Mouse (Mus musculus) midbrain, postnatal 0 days (tissue): Measurements from ENCODE around the gene Flnb. TPM values are rescaled to one million over a fixed set of nuclear protein-coding genes. Genes with fewer than 3 reads are reported as not detected.
A peak's percentile ranks its signal among the peaks of the same experiment; 100 is the strongest.

Source experiments
- ATAC-seq: fragments of 200-750 bp; cut with Nextera tagmentation; 2 replicates; pipeline ENCODE4 v1.8.0; 2017; ENCODE audit warnings: moderate number of reproducible peaks, mild to moderate bottlenecking, moderate TSS enrichment, moderate library complexity; ENCODE audit not compliant: low FRiP score
- DNase-seq: peaks from one replicate; pipeline ENCODE4 v3.0.0-alpha.2; 2015; ENCODE audit warnings: low spot score
- H3K27ac ChIP-seq: fragments of 300-500 bp; sonication (generic); 2 replicates; pipeline ENCODE4 v1.5.1; 2014; ENCODE audit warnings: low read depth, mild to moderate bottlenecking, low read length, mixed read lengths
- H3K27me3 ChIP-seq: fragments of 300-500 bp; sonication (generic); 2 replicates; pipeline ENCODE4 v1.6.1; 2014; ENCODE audit warnings: low read length, control low read depth, mixed read lengths; ENCODE audit not compliant: insufficient read depth
- H3K36me3 ChIP-seq: fragments of 300-500 bp; sonication (generic); 2 replicates; pipeline ENCODE4 v1.6.1; 2014; ENCODE audit warnings: low read length, control low read depth, mixed read lengths; ENCODE audit not compliant: insufficient read depth
- H3K4me1 ChIP-seq: fragments of 300-500 bp; sonication (generic); 2 replicates; pipeline ENCODE4 v1.6.1; 2014; ENCODE audit warnings: mild to moderate bottlenecking, control low read depth, antibody characterized with exemption, low read length, mixed read lengths; ENCODE audit not compliant: insufficient read depth
- H3K4me2 ChIP-seq: fragments of 300-500 bp; sonication (generic); 2 replicates; pipeline ENCODE4 v1.6.1; 2014; ENCODE audit warnings: low read depth, mild to moderate bottlenecking, low read length, mixed read lengths; ENCODE audit not compliant: poor library complexity, severe bottlenecking
- H3K4me3 ChIP-seq: fragments of 300-500 bp; sonication (generic); 2 replicates; pipeline ENCODE4 v1.5.1; 2014; ENCODE audit warnings: low read depth, mild to moderate bottlenecking, low read length, moderate library complexity
- H3K9ac ChIP-seq: fragments of 300-500 bp; sonication (generic); replicated peaks from 2 replicates; pipeline ENCODE4 v1.6.1; 2014; ENCODE audit warnings: mild to moderate bottlenecking, low read length, moderate library complexity, mixed read lengths; ENCODE audit not compliant: poor library complexity, severe bottlenecking
- H3K9me3 ChIP-seq: fragments of 300-500 bp; sonication (generic); 2 replicates; pipeline ENCODE4 v1.6.1; 2016; ENCODE audit warnings: low read length, control low read depth
- CTCF ChIP-seq: IDR thresholded peaks from 2 replicates; pipeline ENCODE4 v1.5.1; 2016; ENCODE audit warnings: antibody characterized with exemption, mild to moderate bottlenecking
- WGBS: fragments of 180-500 bp; shearing (Covaris S2); extraction: QIAGEN DNeasy Blood & Tissue Kit; methylation state at CpG from one replicate; pipeline ENCODE4 v1.1.7; 2014; 5-methylcytosine and 5-hydroxymethylcytosine counted together
- polyA plus RNA-seq: library from polyadenylated mRNA; unstranded; fragments of >200 nt; fragmentation: Nextera tagmentation; extraction: Ambion mirVana; gene quantifications from 2 replicates; pipeline ENCODE4 v1.2.1, GENCODE M21; 2015
- total RNA-seq: library from RNA; depleted of rRNA; stranded (reverse); fragments of >200 nt; gene quantifications from 2 replicates; pipeline ENCODE4 v1.2.3, GENCODE M21; 2014

Flnb gene
- total and polyA plus RNA-seq, 2 experiments from 2014 or later: 3.5 to 23.7 TPM

DNA sequence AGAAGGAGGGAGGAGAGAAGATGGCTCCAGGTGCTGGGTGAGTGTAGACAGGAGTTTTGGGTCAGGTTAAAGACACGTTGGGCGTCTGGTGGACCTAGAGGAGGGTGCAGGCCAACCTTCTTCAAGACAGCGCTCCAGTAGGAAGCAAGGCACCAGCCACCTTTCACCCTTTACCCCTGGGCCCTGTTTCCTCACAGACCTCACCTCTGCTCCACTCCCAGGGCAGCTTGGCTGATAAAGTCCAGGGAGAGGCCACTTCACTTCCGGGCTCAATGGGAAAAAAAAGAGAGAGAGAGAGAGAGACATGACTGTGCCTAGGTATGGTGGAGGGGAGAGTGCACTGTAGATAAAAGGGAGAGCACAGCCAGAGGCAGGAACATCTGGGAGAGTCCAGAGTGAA lies 10.0 kb upstream of the Flnb start:
- ATAC-seq (no peak), DNase-seq (no peak)
- no peak for TF ChIP-seq CTCF
- 75% methylated on average over 4 of the region's 4 CpGs for WGBS
- no peaks in the 10 kb centered on the region for H3K36me3 ChIP-seq
- H3K4me2 ChIP-seq: no peak overlapping the region
- no peaks in the 10 kb centered on the region for H3K27me3 ChIP-seq
- no peaks in the 10 kb centered on the region for H3K4me1 ChIP-seq
- H3K9me3 ChIP-seq: no peaks in the 10 kb centered on the region
- H3K27ac ChIP-seq: no peak overlapping the region
- no peak overlapping the region for H3K4me3 ChIP-seq
- H3K9ac ChIP-seq: no peak overlapping the region

DNA sequence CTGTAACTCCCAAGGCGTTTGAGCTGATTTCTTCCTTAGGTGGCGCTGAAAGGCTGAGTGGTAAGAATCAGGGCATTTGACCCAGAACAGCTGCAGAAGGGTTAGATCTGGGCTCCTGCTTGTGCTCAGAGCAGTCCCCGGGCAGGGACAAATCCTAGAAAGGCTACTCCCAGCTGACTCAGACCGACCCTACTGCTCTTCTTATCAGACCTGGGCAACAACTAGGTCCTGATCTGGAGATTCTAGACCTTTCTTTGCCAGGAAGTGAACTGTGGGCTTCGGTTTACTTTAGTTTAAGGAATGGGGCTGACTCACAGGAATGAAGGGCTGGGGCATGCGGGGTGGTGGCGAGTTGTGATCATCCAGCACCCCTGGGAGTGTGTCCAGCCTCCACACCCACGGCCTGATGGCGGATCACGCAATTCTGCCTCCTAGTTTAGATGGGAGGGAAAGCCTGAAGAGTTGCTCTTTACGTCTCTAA lies 9.2 kb upstream of the Flnb start:
- H3K27ac ChIP-seq: no peak overlapping the region
- no peaks in the 10 kb centered on the region for H3K36me3 ChIP-seq
- H3K9me3 ChIP-seq: no peaks in the 10 kb centered on the region
- no peak for ATAC-seq
- no peak overlapping the region for H3K4me2 ChIP-seq
- no peak for DNase-seq
- WGBS: 75% methylated on average over 11 of the region's 11 CpGs
- H3K27me3 ChIP-seq: no peaks in the 10 kb centered on the region
- H3K4me3 ChIP-seq: no peak overlapping the region
- no peak for TF ChIP-seq CTCF
- H3K9ac ChIP-seq: no peak overlapping the region
- no peaks in the 10 kb centered on the region for H3K4me1 ChIP-seq

DNA sequence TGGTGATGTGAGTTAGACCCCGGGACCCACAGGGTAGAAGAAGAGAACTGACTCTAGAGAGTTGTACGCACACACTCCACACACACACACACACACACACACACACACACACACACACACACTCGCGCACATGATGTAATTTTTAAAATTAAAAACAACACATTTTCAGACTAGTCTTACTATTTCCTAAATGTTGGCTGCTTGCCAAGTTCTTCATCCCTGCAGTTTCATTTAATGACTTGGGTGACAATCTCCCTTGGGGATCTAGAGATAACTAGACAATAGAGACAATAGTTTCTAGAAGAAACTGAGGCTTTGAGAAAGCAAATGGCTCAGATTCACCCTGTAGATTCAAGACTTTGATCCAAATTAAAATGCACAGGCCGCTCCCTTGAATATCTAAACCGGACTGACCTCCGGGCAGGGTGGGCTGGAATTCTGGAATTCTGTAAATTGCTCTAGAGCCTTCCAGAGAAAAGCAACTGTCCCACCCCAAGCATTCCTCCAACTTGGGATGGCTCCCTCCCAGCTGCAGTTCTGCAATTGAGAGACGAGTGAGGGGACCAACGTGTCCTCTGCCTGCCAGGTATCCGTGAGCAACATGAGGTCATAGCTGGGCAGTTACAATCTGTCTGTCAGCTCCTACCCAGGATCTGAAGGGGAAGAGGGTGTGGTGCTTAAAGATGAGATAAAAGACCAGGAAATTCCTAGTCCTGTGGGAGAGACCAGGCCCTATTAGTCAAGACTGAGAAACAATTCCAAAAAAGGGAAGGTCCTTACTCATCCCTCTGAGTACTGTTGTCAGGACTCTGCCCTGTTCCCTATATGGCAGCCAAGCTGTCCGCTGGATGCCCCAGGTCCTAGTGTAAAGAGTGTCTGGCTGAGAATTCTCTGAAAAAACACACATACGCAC lies 8.5 kb upstream of the Flnb start:
- Histone ChIP-seq H3K9me3 (no peaks in the 10 kb centered on the region), H3K27ac (no peak overlapping the region), H3K4me2 (no peak overlapping the region), H3K4me3 (no peak overlapping the region), H3K36me3 (no peaks in the 10 kb centered on the region), H3K4me1 (no peaks in the 10 kb centered on the region), H3K9ac (no peak overlapping the region), H3K27me3 (no peaks in the 10 kb centered on the region)
- no peak for ATAC-seq
- no peak for DNase-seq
- 80% methylated on average over 12 of the region's 12 CpGs for WGBS
- no peak for TF ChIP-seq CTCF

DNA sequence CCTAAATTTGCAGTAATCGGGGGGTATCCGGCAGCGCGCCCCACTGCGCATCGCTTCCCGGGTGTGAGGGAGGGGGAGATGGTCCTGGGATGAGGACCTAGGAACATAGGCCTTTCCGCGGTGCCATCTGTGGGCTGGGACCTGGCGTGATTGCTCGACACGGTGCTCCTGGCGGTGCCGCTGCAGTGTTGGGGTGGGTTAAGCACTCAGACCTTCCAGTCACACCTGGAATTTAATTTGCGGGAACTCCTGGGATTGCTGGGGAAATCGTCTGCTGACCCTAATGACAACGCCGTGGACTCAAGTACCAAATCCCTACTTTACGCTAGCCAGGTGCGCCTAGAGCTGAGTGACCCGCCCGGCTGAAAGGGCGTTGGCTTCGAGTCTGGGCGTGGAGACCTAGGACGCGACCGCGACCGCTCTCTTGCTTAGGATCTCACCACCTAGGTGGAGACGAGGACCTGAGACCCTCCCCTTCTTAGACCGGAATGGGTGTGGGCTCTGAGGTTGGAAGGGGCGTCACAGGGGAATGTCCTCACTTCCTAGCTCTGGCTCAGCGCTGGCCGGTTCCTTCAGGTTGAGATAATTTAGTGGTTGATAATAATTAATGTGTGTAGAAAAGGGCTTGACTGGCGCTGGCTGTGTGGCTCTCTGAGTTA lies 835 bp downstream of the Flnb start:
- Histone ChIP-seq H3K4me1 (peaks cover 13% of the 10 kb centered on the region), H3K4me3 (peak overlapping the region; percentile 75), H3K9me3 (no peaks in the 10 kb centered on the region), H3K9ac (peak overlapping the region; percentile 79), H3K4me2 (peak overlapping the region; percentile 88), H3K27me3 (no peaks in the 10 kb centered on the region), H3K27ac (peak overlapping the region; percentile 67), H3K36me3 (no peaks in the 10 kb centered on the region)
- ATAC-seq (peak; percentile 59), DNase-seq (no peak)
- under 1% methylated on average over 36 of the region's 36 CpGs for WGBS
- no peak for TF ChIP-seq CTCF

DNA sequence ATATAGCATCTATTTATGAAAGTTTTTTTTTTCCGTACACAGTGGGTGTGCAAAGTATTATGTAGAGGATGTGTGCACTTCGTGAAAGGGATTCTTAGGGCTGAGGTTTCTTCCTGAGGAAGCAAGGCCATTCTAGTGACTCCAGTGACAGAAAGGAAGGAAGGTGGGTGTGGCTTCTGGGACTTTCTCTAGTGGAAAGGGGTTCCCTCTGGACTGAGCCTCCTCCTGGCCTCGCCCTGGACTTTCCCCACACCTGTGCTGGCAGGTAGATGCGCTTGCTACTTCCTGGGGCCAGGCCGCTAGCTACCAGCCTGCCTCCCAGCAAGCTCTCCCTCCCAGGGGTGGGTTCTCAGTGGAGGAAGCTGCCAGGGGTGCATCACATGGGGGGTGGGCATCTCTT lies 1.7 kb downstream of the Flnb start:
- 73% methylated on average over 5 of the region's 5 CpGs for WGBS
- no peak for ATAC-seq

DNA sequence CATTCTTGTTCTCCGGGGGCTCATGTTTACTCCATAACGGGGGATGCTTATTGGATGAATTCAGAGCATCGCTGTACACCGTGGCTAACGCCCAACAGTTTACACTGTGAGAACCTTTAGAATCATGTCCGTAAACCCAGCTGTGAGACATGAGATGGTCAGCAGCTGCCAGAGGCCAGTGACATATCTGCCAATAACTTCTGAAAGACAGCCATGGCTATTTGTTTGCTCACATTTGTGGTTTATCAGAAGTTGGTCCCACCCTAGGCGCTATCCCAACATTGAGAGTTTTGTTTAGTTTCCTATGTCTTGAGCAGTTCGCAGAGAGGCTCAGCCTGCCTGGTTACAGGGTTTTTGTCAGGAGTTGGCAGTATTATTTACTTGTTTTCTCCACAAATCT lies 3.6 kb downstream of the Flnb start:
- Histone ChIP-seq H3K27ac (no peak overlapping the region), H3K27me3 (no peaks in the 10 kb centered on the region), H3K4me2 (0 out of 2 replicates have a peak overlapping the region, but pooled peaks have one; percentile 88), H3K9ac (no peak overlapping the region), H3K9me3 (no peaks in the 10 kb centered on the region), H3K4me3 (no peak overlapping the region), H3K36me3 (no peaks in the 10 kb centered on the region), H3K4me1 (peaks cover 17% of the 10 kb centered on the region)
- ATAC-seq: no peak
- no peak for TF ChIP-seq CTCF
- no peak for DNase-seq
- 78% methylated on average over 8 of the region's 8 CpGs for WGBS

More for the DNA sequence above, 1.7 kb downstream of the Flnb start:
- Histone ChIP-seq H3K27ac (no peak overlapping the region), H3K9ac (peak overlapping the region; percentile 79; the same call in 1 of the 2 replicates), H3K4me1 (peaks cover 13% of the 10 kb centered on the region), H3K4me2 (peak overlapping the region; percentile 88), H3K36me3 (no peaks in the 10 kb centered on the region), H3K9me3 (no peaks in the 10 kb centered on the region), H3K27me3 (no peaks in the 10 kb centered on the region), H3K4me3 (peak overlapping the region; percentile 75)
- TF ChIP-seq CTCF: no peak
- no peak for DNase-seq
